Mouse (Mus musculus): Measurements from ENCODE around the gene Gm7075. TPM values are rescaled to one million over a fixed set of nuclear protein-coding genes. Genes with fewer than 3 reads are reported as not detected.
A peak's percentile ranks its signal among the peaks of the same experiment; 100 is the strongest.
"Not testable (repeated sequence)": the region's sequence is repeated elsewhere in the genome, so short reads cannot be mapped to it uniquely, and the experiment has no call there.

Gene Gm7075
- polyA plus RNA-seq, 1 experiment from 2014 or later, result not detected

DNA sequence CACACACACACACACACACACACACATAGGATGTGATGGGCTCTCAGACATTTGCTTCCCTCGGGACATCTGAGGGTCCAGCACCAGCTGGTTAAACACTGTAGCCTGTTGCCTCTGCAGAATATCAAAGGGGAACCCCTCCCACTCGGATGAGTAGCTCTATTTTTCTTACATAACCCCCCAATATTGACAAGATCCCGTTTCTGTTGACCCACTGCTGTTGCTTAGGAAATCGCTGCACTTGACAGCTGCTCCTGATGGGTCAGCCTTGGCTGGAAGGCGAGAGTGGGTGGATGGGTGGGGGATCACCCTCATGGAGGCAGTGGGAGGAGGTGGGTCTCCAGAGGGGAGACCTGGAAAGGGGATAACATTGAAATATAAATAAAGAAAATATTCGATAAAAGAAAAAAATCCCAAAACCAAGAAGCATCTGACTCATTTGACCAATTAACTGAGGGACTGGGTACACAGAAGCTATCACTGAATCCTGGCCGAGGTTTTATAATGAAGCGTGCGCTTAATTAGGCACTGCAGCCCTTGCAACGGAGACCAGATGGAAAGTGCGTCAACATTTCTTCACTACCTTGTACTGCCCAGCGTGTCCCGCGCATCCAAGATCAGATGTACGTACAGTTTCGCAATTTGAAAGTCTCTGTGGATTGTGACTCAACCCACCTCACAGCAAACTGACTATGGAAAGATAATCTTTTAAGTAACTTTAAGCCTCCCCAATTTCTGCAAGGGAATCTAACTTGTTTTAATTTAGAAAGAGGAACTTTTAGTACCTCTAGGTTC is 11.2 kb downstream of the Gm7075 start:
- ATAC-seq (replicated peaks; ENCODE audit: low FRiP score) (no peak), DNase-seq (ENCODE audit: low spot score) (peak; percentile 34)
- Histone ChIP-seq H3K9me3 (ENCODE audit: control insufficient read depth, low read length) (no peaks in the 10 kb centered on the region), H3K9ac (ENCODE audit: low read depth, low read length) (no peak overlapping the region), H3K4me3 (ENCODE audit: low read depth, low read length) (no peak overlapping the region), H3K27ac (ENCODE audit: low read depth, low read length) (no peak overlapping the region), H3K27me3 (replicated peaks; ENCODE audit: control insufficient read depth, insufficient read depth, low read length) (no peaks in the 10 kb centered on the region), H3K36me3 (ENCODE audit: control insufficient read depth, insufficient read depth, low read length) (no peaks in the 10 kb centered on the region), H3K4me2 (no peak overlapping the region), H3K4me1 (replicated peaks; ENCODE audit: control insufficient read depth, insufficient read depth, low read length) (no peaks in the 10 kb centered on the region)
- 63% methylated on average over 16 of the region's 16 CpGs for WGBS

DNA sequence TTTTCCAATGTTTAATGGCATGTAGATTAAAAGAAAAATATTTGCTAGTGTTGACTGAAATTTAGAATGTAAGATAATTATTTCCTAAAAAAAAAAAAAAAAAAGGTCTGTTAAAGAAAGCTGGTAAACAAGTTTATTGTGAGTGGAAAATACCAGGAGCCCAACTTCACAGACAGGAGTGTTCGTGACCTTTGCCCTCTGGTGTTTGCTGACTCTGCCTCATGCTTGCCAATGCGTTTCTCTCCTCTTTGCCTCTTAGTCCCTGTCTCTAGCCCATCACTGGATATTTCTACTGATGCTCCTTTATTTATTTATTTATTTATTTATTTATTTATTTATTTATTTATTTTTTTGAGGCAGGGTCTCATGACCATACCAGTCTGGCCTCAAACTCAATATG is 18.0 kb downstream of the Gm7075 start:
- H3K9ac ChIP-seq (ENCODE audit: low read depth, low read length), result no peak overlapping the region
- 0 out of 2 replicates have a peak, but pooled peaks have one; percentile 29 for ATAC-seq (replicated peaks; ENCODE audit: low FRiP score)
- WGBS, result 75% methylated on average over 2 of the region's 2 CpGs
- no peak overlapping the region for H3K27ac ChIP-seq (ENCODE audit: low read depth, low read length)
- H3K4me2 ChIP-seq, result no peak overlapping the region
- DNase-seq (ENCODE audit: low spot score), result no peak
- H3K4me1 ChIP-seq (replicated peaks; ENCODE audit: control insufficient read depth, insufficient read depth, low read length), result no peaks in the 10 kb centered on the region
- H3K9me3 ChIP-seq (ENCODE audit: control insufficient read depth, low read length), result no peaks in the 10 kb centered on the region
- H3K4me3 ChIP-seq (ENCODE audit: low read depth, low read length), result no peak overlapping the region
- H3K36me3 ChIP-seq (ENCODE audit: control insufficient read depth, insufficient read depth, low read length), result no peaks in the 10 kb centered on the region
- H3K27me3 ChIP-seq (replicated peaks; ENCODE audit: control insufficient read depth, insufficient read depth, low read length), result no peaks in the 10 kb centered on the region

GRCm38 (mm10) chr10:63402731-63403504 is 18.7 kb downstream of the Gm7075 start:
- 78% methylated on average over 5 of the region's 5 CpGs for WGBS
- H3K9me3 ChIP-seq (ENCODE audit: control insufficient read depth, low read length), result no peaks in the 10 kb centered on the region
- H3K27ac ChIP-seq (ENCODE audit: low read depth, low read length), result no peak overlapping the region
- DNase-seq (ENCODE audit: low spot score), result no peak
- H3K27me3 ChIP-seq (replicated peaks; ENCODE audit: control insufficient read depth, insufficient read depth, low read length), result no peaks in the 10 kb centered on the region
- H3K4me1 ChIP-seq (replicated peaks; ENCODE audit: control insufficient read depth, insufficient read depth, low read length), result no peaks in the 10 kb centered on the region
- no peak overlapping the region for H3K9ac ChIP-seq (ENCODE audit: low read depth, low read length)
- H3K4me3 ChIP-seq (ENCODE audit: low read depth, low read length), result no peak overlapping the region
- no peak for ATAC-seq (replicated peaks; ENCODE audit: low FRiP score)
- H3K4me2 ChIP-seq, result no peak overlapping the region
- no peaks in the 10 kb centered on the region for H3K36me3 ChIP-seq (ENCODE audit: control insufficient read depth, insufficient read depth, low read length)

- Histone ChIP-seq H3K9me3 (ENCODE audit: control insufficient read depth, low read length) (no peaks in the 10 kb centered on the region), H3K4me2 (no peak overlapping the region), H3K4me1 (replicated peaks; ENCODE audit: control insufficient read depth, insufficient read depth, low read length) (no peaks in the 10 kb centered on the region), H3K27ac (ENCODE audit: low read depth, low read length) (no peak overlapping the region), H3K4me3 (ENCODE audit: low read depth, low read length) (no peak overlapping the region), H3K36me3 (ENCODE audit: control insufficient read depth, insufficient read depth, low read length) (no peaks in the 10 kb centered on the region), H3K9ac (ENCODE audit: low read depth, low read length) (no peak overlapping the region), H3K27me3 (replicated peaks; ENCODE audit: control insufficient read depth, insufficient read depth, low read length) (no peaks in the 10 kb centered on the region)
- DNase-seq (ENCODE audit: low spot score) (no peak), ATAC-seq (replicated peaks; ENCODE audit: low FRiP score) (no peak)
- 88% methylated on average over 10 of the region's 10 CpGs for WGBS
Measured at GRCm38 (mm10) chr10:63396963-63397362, 24.6 kb downstream of the Gm7075 start.

DNA sequence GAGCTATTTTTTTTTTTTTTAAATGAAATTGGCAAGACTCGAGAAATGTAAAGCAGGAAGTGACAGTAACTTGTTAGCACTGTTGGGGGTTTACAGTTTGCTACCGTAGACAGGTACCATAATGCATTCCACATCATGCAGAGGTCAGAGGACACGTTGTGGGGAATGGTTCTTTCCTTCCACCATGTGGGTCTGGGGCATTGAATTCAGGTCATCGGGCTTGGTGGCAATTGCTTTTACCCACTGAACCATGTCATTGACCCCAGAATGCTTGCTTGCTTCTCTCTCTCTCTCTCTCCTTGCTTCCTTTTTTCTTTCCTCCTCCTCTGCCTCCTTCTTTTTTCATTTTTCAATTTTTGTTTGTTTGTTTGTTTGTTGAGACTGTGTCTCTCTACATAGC is 32.6 kb downstream of the Gm7075 start:
- WGBS, result 62% methylated on average over 4 of the region's 4 CpGs
- ATAC-seq (replicated peaks; ENCODE audit: low FRiP score) (no peak), DNase-seq (ENCODE audit: low spot score) (no peak)
- no peak overlapping the region for H3K27ac ChIP-seq (ENCODE audit: low read depth, low read length)
- no peak overlapping the region for H3K9ac ChIP-seq (ENCODE audit: low read depth, low read length)
- no peak overlapping the region for H3K4me3 ChIP-seq (ENCODE audit: low read depth, low read length)
- H3K9me3 ChIP-seq (ENCODE audit: control insufficient read depth, low read length), result no peaks in the 10 kb centered on the region
- 0 out of 2 replicates have a peak overlapping the region, but pooled peaks have one; percentile 20 for H3K4me2 ChIP-seq
- H3K27me3 ChIP-seq (replicated peaks; ENCODE audit: control insufficient read depth, insufficient read depth, low read length), result no peaks in the 10 kb centered on the region
- H3K4me1 ChIP-seq (replicated peaks; ENCODE audit: control insufficient read depth, insufficient read depth, low read length), result no peaks in the 10 kb centered on the region
- no peaks in the 10 kb centered on the region for H3K36me3 ChIP-seq (ENCODE audit: control insufficient read depth, insufficient read depth, low read length)

DNA sequence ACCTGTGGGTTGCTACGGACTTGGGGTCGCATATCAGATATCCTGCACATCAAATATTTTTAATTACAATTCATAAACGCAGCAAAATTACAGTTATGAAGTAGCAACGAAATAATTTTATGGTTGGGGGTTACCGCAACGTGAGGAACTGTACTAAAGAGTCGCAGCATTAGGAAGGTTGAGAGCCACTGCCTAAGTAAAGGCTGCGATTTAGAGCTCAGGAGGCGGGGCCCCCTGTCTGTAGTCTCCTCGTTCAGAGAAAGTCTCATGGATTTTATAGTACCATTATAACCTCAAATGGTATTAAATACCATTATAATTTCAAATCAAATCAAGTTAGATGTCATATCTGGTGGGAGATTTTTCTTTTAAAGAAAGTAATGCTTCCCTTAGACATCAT is 34.6 kb downstream of the Gm7075 start:
- Histone ChIP-seq H3K4me2 (peak overlapping the region; percentile 66), H3K4me1 (replicated peaks; ENCODE audit: control insufficient read depth, insufficient read depth, low read length) (no peaks in the 10 kb centered on the region), H3K27ac (ENCODE audit: low read depth, low read length) (no peak overlapping the region; the same call in 1 of the 2 replicates), H3K9ac (ENCODE audit: low read depth, low read length) (peak overlapping the region; percentile 57), H3K36me3 (ENCODE audit: control insufficient read depth, insufficient read depth, low read length) (no peaks in the 10 kb centered on the region), H3K4me3 (ENCODE audit: low read depth, low read length) (peak overlapping the region; percentile 53), H3K9me3 (ENCODE audit: control insufficient read depth, low read length) (no peaks in the 10 kb centered on the region), H3K27me3 (replicated peaks; ENCODE audit: control insufficient read depth, insufficient read depth, low read length) (no peaks in the 10 kb centered on the region)
- DNase-seq (ENCODE audit: low spot score), result no peak
- ATAC-seq (replicated peaks; ENCODE audit: low FRiP score), result no peak
- 6% methylated on average over 10 of the region's 10 CpGs for WGBS

GRCm38 (mm10) chr10:63386444-63386843 is 35.1 kb downstream of the Gm7075 start:
- H3K36me3 ChIP-seq (ENCODE audit: control insufficient read depth, insufficient read depth, low read length), result no peaks in the 10 kb centered on the region
- peak overlapping the region; percentile 66 for H3K4me2 ChIP-seq
- H3K27me3 ChIP-seq (replicated peaks; ENCODE audit: control insufficient read depth, insufficient read depth, low read length), result no peaks in the 10 kb centered on the region
- 1% methylated on average over 19 of the region's 19 CpGs for WGBS
- peak overlapping the region; percentile 53 for H3K4me3 ChIP-seq (ENCODE audit: low read depth, low read length)
- peak overlapping the region; percentile 77 for H3K27ac ChIP-seq (ENCODE audit: low read depth, low read length)
- H3K9ac ChIP-seq (ENCODE audit: low read depth, low read length), result peak overlapping the region; percentile 57
- DNase-seq (ENCODE audit: low spot score), result peak; percentile 78
- H3K4me1 ChIP-seq (replicated peaks; ENCODE audit: control insufficient read depth, insufficient read depth, low read length), result peaks cover 5% of the 10 kb centered on the region; the same call in 1 of the 2 replicates
- peak; percentile 85 for ATAC-seq (replicated peaks; ENCODE audit: low FRiP score)
- no peaks in the 10 kb centered on the region for H3K9me3 ChIP-seq (ENCODE audit: control insufficient read depth, low read length)

DNA sequence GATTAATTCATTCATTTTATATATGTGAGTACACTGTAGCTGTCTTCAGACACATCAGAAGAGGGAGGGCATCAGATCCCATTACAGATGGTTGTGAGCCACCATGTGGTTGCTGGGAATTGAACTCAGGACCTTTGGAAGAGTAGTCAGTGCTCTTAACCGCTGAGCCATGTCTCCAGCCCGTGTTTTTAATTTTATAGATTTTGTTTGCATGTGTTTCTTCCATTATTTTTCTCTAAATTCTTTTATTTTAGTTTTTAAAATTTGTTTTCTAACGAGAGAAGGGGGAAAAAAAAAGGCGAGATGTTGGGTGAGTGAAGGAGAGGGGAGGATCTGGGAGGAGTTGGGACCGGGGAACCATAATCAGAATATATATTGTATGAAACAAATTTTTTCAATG is 35.7 kb downstream of the Gm7075 start:
- not testable (repeated sequence) for H3K36me3 ChIP-seq (ENCODE audit: control insufficient read depth, insufficient read depth, low read length); H3K27me3 ChIP-seq (replicated peaks; ENCODE audit: control insufficient read depth, insufficient read depth, low read length); H3K9me3 ChIP-seq (ENCODE audit: control insufficient read depth, low read length); ATAC-seq (replicated peaks; ENCODE audit: low FRiP score); DNase-seq (ENCODE audit: low spot score); H3K4me1 ChIP-seq (replicated peaks; ENCODE audit: control insufficient read depth, insufficient read depth, low read length)
- peak overlapping the region; percentile 57 for H3K9ac ChIP-seq (ENCODE audit: low read depth, low read length)
- H3K4me3 ChIP-seq (ENCODE audit: low read depth, low read length), result peak overlapping the region; percentile 53
- peak overlapping the region; percentile 50; the same call in 1 of the 2 replicates for H3K27ac ChIP-seq (ENCODE audit: low read depth, low read length)
- WGBS, result 19% methylated on average over 5 of the region's 5 CpGs
- H3K4me2 ChIP-seq, result peak overlapping the region; percentile 66

Measured in liver, embryonic 11.5 days (tissue).